Mouse (Mus musculus): Measurements from ENCODE around the gene Actr2.
"Not testable (repeated sequence)": the region's sequence is repeated elsewhere in the genome, so short reads cannot be mapped to it uniquely, and the experiment has no call there.

The Actr2 gene

GRCm38 (mm10) chr11:20116701-20117100, 4.0 kb upstream of the Actr2 start:
- no peak for DNase-seq (ENCODE audit: low spot score in 2 of 2)

- no peak for DNase-seq (ENCODE audit: low spot score in 2 of 2)
Observed at GRCm38 (mm10) chr11:20116030-20116551, 3.4 kb upstream of the Actr2 start.

- peak; percentile 73 to 77 for DNase-seq (ENCODE audit: low spot score in 2 of 2)
Observed at GRCm38 (mm10) chr11:20112006-20112740, 540 bp downstream of the Actr2 start.

GRCm38 (mm10) chr11:20108151-20108550, 4.6 kb downstream of the Actr2 start:
- DNase-seq (ENCODE audit: low spot score in 2 of 2) = no peak

- DNase-seq (ENCODE audit: low spot score in 2 of 2) = no peak
Observed at GRCm38 (mm10) chr11:20107683-20108082, 5.0 kb downstream of the Actr2 start.

- DNase-seq (ENCODE audit: low spot score in 2 of 2) = no peak
Observed at GRCm38 (mm10) chr11:20106946-20107345, 5.8 kb downstream of the Actr2 start.

GRCm38 (mm10) chr11:20103949-20104348, 8.8 kb downstream of the Actr2 start:
- no peak for DNase-seq (ENCODE audit: low spot score in 2 of 2)

- DNase-seq (ENCODE audit: low spot score in 2 of 2) = no peak
Observed at GRCm38 (mm10) chr11:20086306-20086705, 26.4 kb downstream of the Actr2 start.

- DNase-seq (ENCODE audit: low spot score in 2 of 2) = no peak
Observed at GRCm38 (mm10) chr11:20085635-20086034, 27.1 kb downstream of the Actr2 start.

GRCm38 (mm10) chr11:20075415-20075814, 37.3 kb downstream of the Actr2 start:
- DNase-seq (ENCODE audit: low spot score in 2 of 2) = no peak

- no peak for DNase-seq (ENCODE audit: low spot score in 2 of 2)
Observed at GRCm38 (mm10) chr11:20072826-20073225, 39.9 kb downstream of the Actr2 start.

- DNase-seq (ENCODE audit: low spot score in 2 of 2) = no peak
Observed at GRCm38 (mm10) chr11:20072174-20072573, 40.5 kb downstream of the Actr2 start.

GRCm38 (mm10) chr11:20068346-20069004, 44.2 kb downstream of the Actr2 start:
- DNase-seq (ENCODE audit: low spot score in 2 of 2) = no peak

- no peak for DNase-seq (ENCODE audit: low spot score in 2 of 2)
Observed at GRCm38 (mm10) chr11:20067521-20067920, 45.2 kb downstream of the Actr2 start.

- DNase-seq (ENCODE audit: low spot score in 2 of 2) = no peak
Observed at GRCm38 (mm10) chr11:20066106-20066505, 46.6 kb downstream of the Actr2 start.

- no peak for DNase-seq (ENCODE audit: low spot score in 2 of 2)
Observed at GRCm38 (mm10) chr11:20064926-20065325, 47.8 kb downstream of the Actr2 start.

- DNase-seq (ENCODE audit: low spot score in 2 of 2) = not testable (repeated sequence)
Observed at GRCm38 (mm10) chr11:20064086-20064485, 48.6 kb downstream of the Actr2 start.

GRCm38 (mm10) chr11:20062801-20063200, 49.9 kb downstream of the Actr2 start:
- not testable (repeated sequence) for DNase-seq (ENCODE audit: low spot score in 2 of 2)

GRCm38 (mm10) chr11:20059736-20060135, 53.0 kb downstream of the Actr2 start:
- DNase-seq (ENCODE audit: low spot score in 2 of 2) = no peak

- no peak for DNase-seq (ENCODE audit: low spot score in 2 of 2)
Observed at GRCm38 (mm10) chr11:20057429-20057828, 55.3 kb downstream of the Actr2 start.

- DNase-seq (ENCODE audit: low spot score in 2 of 2) = no peak
Observed at GRCm38 (mm10) chr11:20056168-20056567, 56.5 kb downstream of the Actr2 start.

- no peak for DNase-seq (ENCODE audit: low spot score in 2 of 2)
Observed at GRCm38 (mm10) chr11:20054617-20055016, 58.1 kb downstream of the Actr2 start.

GRCm38 (mm10) chr11:20053951-20054350, 58.8 kb downstream of the Actr2 start:
- no peak for DNase-seq (ENCODE audit: low spot score in 2 of 2)
